Mouse (Mus musculus): ENCODE measurements at regions not wholly inside any gene's neighbourhood (a gene's known extent, or its start where the extent isn't known, plus 50 kb on each side); places are given as distances from the start of the nearest gene placed in this dataset.

- DNase-seq (ENCODE audit: low spot score): no peak
These were observed 502.0 kb downstream of the Sqor start for GRCm38 (mm10) chr2:123267036-123267435.

GRCm38 (mm10) chr2:123274866-123275735, 510.1 kb downstream of the Sqor start:
- DNase-seq (ENCODE audit: low spot score): no peak

GRCm38 (mm10) chr2:123275736-123276330, 510.8 kb downstream of the Sqor start:
- DNase-seq (ENCODE audit: low spot score): no peak

- DNase-seq (ENCODE audit: low spot score): no peak
These were observed 546.7 kb downstream of the Sqor start for GRCm38 (mm10) chr2:123311554-123312276.

GRCm38 (mm10) chr2:123312277-123312617, 547.2 kb downstream of the Sqor start:
- DNase-seq (ENCODE audit: low spot score): peak; percentile 61

GRCm38 (mm10) chr2:123320448-123321097, 555.5 kb downstream of the Sqor start:
- DNase-seq (ENCODE audit: low spot score): no peak

- DNase-seq (ENCODE audit: low spot score): no peak
These were observed 558.7 kb downstream of the Sqor start for GRCm38 (mm10) chr2:123323769-123324168.

GRCm38 (mm10) chr2:123324896-123325295, 559.9 kb downstream of the Sqor start:
- DNase-seq (ENCODE audit: low spot score): no peak

GRCm38 (mm10) chr2:123349625-123350346, 584.7 kb downstream of the Sqor start:
- no peak for DNase-seq (ENCODE audit: low spot score)

- no peak for DNase-seq (ENCODE audit: low spot score)
These were observed 599.2 kb downstream of the Sqor start for GRCm38 (mm10) chr2:123364204-123364603.

- DNase-seq (ENCODE audit: low spot score): no peak
These were observed 601.5 kb downstream of the Sqor start for GRCm38 (mm10) chr2:123366571-123366970.

GRCm38 (mm10) chr2:123385622-123386418, 620.8 kb downstream of the Sqor start:
- DNase-seq (ENCODE audit: low spot score): no peak

- no peak for DNase-seq (ENCODE audit: low spot score)
These were observed 622.0 kb downstream of the Sqor start for GRCm38 (mm10) chr2:123386773-123387604.

GRCm38 (mm10) chr2:123390981-123391380, 625.9 kb downstream of the Sqor start:
- DNase-seq (ENCODE audit: low spot score): no peak

GRCm38 (mm10) chr2:123394296-123394695, 629.3 kb downstream of the Sqor start:
- DNase-seq (ENCODE audit: low spot score): no peak

- DNase-seq (ENCODE audit: low spot score): no peak
These were observed 632.5 kb downstream of the Sqor start for GRCm38 (mm10) chr2:123397551-123397950.

- no peak for DNase-seq (ENCODE audit: low spot score)
These were observed 636.0 kb downstream of the Sqor start for GRCm38 (mm10) chr2:123401064-123401463.

GRCm38 (mm10) chr2:123409075-123409474, 644.0 kb downstream of the Sqor start:
- no peak for DNase-seq (ENCODE audit: low spot score)

GRCm38 (mm10) chr2:123458034-123458677, 631.6 kb upstream of the Sema6d start:
- no peak for DNase-seq (ENCODE audit: low spot score)

Measured in urinary bladder, postnatal 25 days (tissue).